Mouse (Mus musculus): ENCODE data around the gene Grip2. TPM values are rescaled to one million over a fixed set of nuclear protein-coding genes. Genes with fewer than 3 reads are reported as not detected.

Grip2 gene
- polyA plus RNA-seq, 1 experiment from 2014 or later: 0.45 TPM

DNA sequence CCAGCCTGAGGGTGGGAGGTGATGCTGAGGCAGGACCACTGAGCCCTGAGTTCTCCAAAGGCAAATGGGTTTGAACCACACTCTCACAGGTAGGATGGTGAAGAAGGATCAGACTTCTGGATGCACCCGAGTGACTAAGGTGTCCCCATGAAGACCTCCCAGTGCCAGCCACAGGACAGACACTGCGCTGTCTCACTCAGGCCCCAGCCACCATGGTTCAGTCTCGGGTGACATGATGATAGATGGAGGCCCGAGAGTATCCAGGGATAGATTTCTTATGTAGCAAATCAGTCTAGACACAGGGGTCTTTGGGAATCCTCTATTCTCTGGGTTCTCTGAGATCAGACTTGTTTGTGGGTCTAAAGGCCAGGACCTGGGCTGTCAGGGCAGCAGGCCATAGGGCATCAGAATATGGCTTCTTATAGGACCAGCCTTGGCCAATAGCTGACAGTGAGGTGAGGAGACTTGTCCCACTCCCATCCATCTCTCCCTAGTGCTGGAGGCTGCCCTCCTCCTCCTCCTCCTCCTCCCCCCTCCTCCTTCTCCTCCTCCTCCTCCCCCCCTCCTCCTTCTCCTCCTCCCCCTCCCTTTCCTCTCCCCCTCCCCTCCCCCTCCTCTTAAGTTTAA is 106.3 kb downstream of the Grip2 start:
- 59% methylated on average over 4 of the region's 4 CpGs for WGBS
- no peak overlapping the region for H3K27ac ChIP-seq
- peaks cover 22% of the 10 kb centered on the region for H3K36me3 ChIP-seq
- no peak for ATAC-seq
- peaks cover 21% of the 10 kb centered on the region for H3K4me1 ChIP-seq (replicated peaks)
- H3K27me3 ChIP-seq (replicated peaks): no peaks in the 10 kb centered on the region
- no peak overlapping the region for H3K4me2 ChIP-seq (replicated peaks)
- H3K9ac ChIP-seq: no peak overlapping the region
- no peaks in the 10 kb centered on the region for H3K9me3 ChIP-seq
- H3K4me3 ChIP-seq (replicated peaks): no peak overlapping the region

DNA sequence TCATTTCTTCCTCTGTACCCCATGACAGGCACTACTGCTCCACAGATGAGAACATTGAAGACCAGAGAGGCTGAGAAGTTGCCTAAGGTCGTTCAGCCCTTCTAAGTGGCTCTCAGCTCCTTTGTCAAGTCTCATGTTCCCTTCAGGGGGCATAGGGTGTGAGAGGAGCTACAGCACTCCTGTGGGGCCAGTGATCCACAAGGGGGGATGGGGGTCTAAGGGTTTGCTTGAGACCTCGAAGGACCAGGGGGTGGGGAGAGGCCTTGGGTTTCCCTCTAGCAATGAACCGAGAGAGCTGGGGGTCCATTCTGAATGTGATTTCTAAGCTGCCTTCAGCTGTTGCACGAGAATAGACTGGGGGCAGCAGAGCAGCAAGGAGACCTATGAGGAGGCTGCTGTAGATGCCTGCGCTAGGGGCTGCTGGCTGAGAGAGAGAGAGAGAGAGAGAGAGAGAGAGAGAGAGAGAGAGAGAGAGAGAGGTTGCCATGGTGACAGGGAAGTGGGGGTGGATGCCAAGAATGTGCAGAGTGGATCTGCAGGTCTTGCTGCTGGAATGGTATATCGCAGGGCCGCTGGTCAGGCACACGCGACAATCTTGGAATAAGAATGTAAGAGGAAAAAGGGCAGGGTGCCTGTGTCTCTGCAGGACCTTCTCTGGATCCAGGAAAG is 107.1 kb downstream of the Grip2 start:
- Histone ChIP-seq H3K4me2 (replicated peaks) (no peak overlapping the region), H3K9ac (no peak overlapping the region), H3K27me3 (replicated peaks) (no peaks in the 10 kb centered on the region), H3K36me3 (peaks cover 21% of the 10 kb centered on the region), H3K9me3 (no peaks in the 10 kb centered on the region), H3K4me1 (replicated peaks) (peaks cover 21% of the 10 kb centered on the region), H3K27ac (peak overlapping the region; percentile 32; the same call in 1 of the 2 replicates), H3K4me3 (replicated peaks) (no peak overlapping the region)
- 20% methylated on average over 9 of the region's 9 CpGs for WGBS
- ATAC-seq: peak; percentile 37; the same call in 1 of the 2 replicates

DNA sequence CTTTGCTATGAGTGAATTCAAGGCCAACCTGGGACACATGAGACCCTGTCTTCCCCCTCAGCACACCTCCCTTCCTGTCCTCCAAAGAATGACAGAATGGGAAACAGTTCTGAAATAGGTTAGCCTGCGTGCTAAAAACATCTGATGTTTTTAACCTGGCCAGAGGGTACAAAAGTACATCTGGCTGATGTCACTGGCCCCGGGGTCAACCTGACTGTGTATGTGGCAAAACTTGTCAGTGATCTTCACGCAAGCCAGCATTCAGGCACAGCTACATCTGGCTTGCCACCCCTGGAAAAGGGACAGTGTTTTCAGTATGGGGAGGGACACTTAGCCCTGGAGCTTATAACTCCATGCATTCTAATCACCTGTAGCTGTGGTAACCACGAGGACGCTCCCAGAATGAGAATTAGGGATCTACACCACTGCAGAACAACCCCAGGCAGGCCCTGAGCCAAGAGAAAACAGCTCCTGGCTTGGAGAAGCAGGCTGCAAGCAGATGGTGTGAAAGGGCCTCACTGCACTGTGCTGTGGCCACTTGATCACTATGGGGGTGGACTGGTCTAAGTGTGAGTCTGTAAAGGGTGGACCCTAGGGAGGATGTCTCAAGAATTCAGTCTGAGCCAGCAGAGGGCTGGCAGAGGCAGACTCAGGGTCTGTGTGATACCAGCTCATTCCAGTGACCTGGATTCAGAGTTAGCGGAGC is 107.9 kb downstream of the Grip2 start:
- Histone ChIP-seq H3K9ac (no peak overlapping the region), H3K4me3 (replicated peaks) (no peak overlapping the region), H3K9me3 (no peaks in the 10 kb centered on the region), H3K36me3 (peaks cover 20% of the 10 kb centered on the region), H3K4me2 (replicated peaks) (no peak overlapping the region), H3K27me3 (replicated peaks) (no peaks in the 10 kb centered on the region), H3K27ac (0 out of 2 replicates have a peak overlapping the region, but pooled peaks have one; percentile 32), H3K4me1 (replicated peaks) (peaks cover 21% of the 10 kb centered on the region)
- WGBS: 59% methylated on average over 6 of the region's 6 CpGs
- ATAC-seq: 0 out of 2 replicates have a peak, but pooled peaks have one; percentile 13

DNA sequence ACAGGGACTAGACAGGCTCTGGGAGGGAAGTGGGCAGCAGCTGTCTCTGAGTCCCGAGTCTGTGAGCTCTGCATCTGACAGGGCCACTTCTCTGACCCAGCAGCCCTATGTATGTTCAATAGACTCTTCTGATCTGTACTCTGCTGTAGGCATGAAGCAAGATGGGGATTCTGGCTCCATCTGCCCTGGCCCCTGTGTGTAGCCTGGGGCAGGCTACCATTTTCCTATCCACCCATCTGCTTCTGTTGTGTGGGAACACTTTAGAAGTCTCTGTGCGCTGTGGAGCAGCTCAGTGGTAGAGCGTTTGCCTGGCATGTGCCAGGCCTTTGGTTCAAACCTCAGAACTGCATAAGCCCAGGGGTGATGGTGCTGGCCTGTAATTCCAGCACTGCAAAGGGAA is 108.4 kb downstream of the Grip2 start:
- Histone ChIP-seq H3K9ac (no peak overlapping the region), H3K4me2 (replicated peaks) (no peak overlapping the region), H3K9me3 (no peaks in the 10 kb centered on the region), H3K4me1 (replicated peaks) (peaks cover 21% of the 10 kb centered on the region), H3K36me3 (peaks cover 15% of the 10 kb centered on the region), H3K4me3 (replicated peaks) (no peak overlapping the region), H3K27me3 (replicated peaks) (no peaks in the 10 kb centered on the region), H3K27ac (no peak overlapping the region)
- ATAC-seq: no peak
- WGBS: 71% methylated on average over 3 of the region's 3 CpGs

DNA sequence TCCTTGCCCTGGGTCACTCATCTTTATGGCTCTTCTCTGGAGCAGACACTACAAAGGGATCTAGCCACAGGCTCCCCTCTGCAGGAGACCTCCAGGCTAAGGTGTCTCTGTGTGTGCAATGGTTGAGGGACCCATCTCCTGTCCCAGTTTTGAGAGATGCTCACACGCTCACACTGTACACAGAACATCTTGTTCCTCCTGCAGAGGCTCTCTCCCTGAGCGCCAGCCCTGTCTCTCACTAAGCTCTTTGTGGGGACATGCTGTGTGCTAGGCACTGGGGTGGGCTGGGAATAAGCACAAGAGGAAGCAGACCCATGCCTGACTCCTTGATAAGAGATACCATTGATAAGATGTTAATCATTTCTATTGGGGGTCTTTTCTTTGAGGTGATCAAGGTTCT is 109.0 kb downstream of the Grip2 start:
- peaks cover 24% of the 10 kb centered on the region for H3K4me1 ChIP-seq (replicated peaks)
- peaks cover 10% of the 10 kb centered on the region for H3K36me3 ChIP-seq
- no peak overlapping the region for H3K4me3 ChIP-seq (replicated peaks)
- whole genome bisulfite sequencing: 91% methylated on average over 2 of the region's 2 CpGs
- no peaks in the 10 kb centered on the region for H3K9me3 ChIP-seq
- ATAC-seq: no peak
- no peak overlapping the region for H3K9ac ChIP-seq
- H3K4me2 ChIP-seq (replicated peaks): no peak overlapping the region
- no peak overlapping the region for H3K27ac ChIP-seq
- no peaks in the 10 kb centered on the region for H3K27me3 ChIP-seq (replicated peaks)

DNA sequence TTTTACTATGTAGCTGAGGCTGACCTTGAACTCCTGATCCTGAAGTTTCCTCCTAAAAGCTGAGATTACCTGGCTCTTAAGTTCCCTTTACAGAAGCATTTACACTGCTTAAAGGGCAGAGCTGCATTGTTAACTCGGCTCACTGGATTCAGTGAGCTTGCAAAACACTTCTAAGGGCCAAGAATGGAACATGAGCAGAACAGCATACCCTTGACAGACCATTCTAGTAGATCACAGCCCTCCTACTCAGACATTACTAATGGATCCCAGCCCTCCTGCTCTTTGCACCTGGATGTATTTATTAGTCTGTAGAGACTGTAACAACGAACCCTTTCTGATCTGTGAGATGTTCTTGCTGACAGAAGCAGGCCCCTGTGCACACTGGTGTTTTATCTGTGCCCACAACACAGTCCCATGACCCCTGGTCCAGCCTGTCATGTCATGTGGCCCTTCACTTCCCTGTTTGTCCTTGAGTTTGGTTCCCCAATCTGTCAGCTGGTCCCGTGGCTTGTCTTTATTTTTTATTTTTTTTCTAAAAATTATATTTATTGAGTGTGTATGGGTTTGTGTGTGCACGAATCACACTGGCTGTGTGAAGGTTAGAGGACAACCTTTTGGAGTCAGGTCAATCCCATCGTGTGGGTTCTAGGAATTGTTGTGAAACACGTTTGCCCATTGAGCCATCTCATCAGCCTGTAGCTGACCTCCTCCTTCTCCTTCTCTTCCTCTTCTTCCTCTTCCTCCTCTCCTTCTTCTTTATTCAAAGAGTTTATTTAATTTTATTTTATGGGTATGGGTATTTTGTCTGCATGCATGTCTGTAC is 110.9 kb downstream of the Grip2 start:
- no peak for ATAC-seq
- no peaks in the 10 kb centered on the region for H3K9me3 ChIP-seq
- peaks cover 9% of the 10 kb centered on the region; the same call in 1 of the 2 replicates for H3K36me3 ChIP-seq
- WGBS: 75% methylated on average over 6 of the region's 6 CpGs
- no peaks in the 10 kb centered on the region for H3K27me3 ChIP-seq (replicated peaks)
- H3K9ac ChIP-seq: no peak overlapping the region
- no peak overlapping the region for H3K27ac ChIP-seq
- H3K4me1 ChIP-seq (replicated peaks): peaks cover 35% of the 10 kb centered on the region
- H3K4me2 ChIP-seq (replicated peaks): no peak overlapping the region
- no peak overlapping the region for H3K4me3 ChIP-seq (replicated peaks)

DNA sequence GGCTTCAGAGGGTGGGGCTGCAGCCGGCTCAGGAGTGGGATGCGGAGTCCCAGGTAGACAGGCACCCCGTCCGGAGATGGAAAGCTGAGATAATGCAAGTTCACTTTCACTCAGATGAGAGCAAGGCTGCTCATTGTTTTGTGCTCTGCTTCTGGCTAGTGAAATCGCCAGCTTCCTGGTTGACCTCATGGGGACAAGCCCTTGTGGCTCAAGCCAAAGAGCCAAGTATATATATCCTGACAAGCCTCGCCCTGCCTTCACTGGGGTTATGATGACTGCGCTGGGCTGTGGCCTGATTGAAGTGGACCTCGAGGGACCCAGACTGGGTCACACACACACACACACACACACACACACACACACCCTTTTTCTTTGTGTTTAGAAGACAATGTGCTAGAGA is 112.0 kb downstream of the Grip2 start:
- H3K27ac ChIP-seq: no peak overlapping the region
- H3K4me3 ChIP-seq (replicated peaks): no peak overlapping the region
- no peak overlapping the region for H3K9ac ChIP-seq
- no peak overlapping the region for H3K4me2 ChIP-seq (replicated peaks)
- H3K4me1 ChIP-seq (replicated peaks): peaks cover 35% of the 10 kb centered on the region
- H3K9me3 ChIP-seq: no peaks in the 10 kb centered on the region
- H3K27me3 ChIP-seq (replicated peaks): no peaks in the 10 kb centered on the region
- ATAC-seq: no peak
- WGBS: 77% methylated on average over 8 of the region's 8 CpGs
- peaks cover 10% of the 10 kb centered on the region; the same call in 1 of the 2 replicates for H3K36me3 ChIP-seq

DNA sequence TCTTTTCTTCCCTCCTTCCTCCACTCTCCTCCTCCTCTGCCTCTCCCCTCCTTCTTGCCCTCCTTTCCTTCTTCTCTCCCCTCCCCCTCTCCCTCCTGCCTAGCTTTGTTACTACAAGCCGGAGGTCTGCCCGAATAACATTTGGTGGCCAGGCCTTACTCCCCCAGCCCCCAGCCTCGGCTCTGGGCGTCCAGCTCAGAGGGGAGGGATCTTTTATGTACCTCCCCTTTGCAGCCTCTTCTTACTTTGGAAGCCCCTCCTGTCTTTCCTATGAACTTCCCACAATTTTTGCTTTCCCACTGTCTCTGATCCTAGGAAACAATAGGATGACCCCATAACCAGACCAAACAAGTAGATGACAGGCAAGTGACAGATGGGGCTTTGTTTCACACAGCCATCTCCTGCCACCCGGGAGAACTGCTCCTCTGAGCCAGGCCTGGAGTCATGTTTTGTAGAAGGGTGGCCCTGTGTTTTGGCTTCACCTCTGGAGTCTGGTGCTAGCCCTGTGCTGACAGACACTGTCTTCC is 113.6 kb downstream of the Grip2 start:
- Histone ChIP-seq H3K9ac (no peak overlapping the region), H3K9me3 (no peaks in the 10 kb centered on the region), H3K4me1 (replicated peaks) (peaks cover 22% of the 10 kb centered on the region), H3K4me3 (replicated peaks) (no peak overlapping the region), H3K4me2 (replicated peaks) (peak overlapping the region; percentile 28; the same call in 1 of the 2 replicates), H3K27me3 (replicated peaks) (no peaks in the 10 kb centered on the region), H3K27ac (peak overlapping the region; percentile 61), H3K36me3 (peaks cover 12% of the 10 kb centered on the region)
- ATAC-seq: peak; percentile 13
- 8% methylated on average over 5 of the region's 5 CpGs for WGBS

DNA sequence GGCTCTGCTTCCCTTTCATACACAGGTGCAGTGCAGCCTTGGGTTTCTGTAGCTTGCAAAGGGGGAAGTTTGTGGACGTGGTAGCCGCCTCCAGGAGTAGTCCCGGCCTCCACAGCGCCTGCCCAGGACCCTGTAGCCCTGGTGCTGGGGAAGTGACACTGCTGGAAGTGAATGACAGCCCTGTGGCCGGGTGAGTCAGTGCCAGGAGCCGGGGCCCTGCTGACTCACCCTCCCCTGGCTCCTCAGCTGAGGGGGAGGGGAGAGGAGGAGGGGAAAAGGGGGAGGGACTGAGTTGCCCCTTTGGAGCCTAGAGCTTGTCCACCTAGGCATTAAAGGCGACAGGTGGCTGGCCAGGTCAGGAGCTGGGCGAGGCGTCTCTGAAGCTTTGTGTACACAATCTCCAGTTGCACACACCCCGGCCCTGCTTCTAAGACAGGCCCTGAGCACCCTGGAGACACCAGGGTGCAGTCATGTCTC is 114.2 kb downstream of the Grip2 start:
- Histone ChIP-seq H3K9me3 (no peaks in the 10 kb centered on the region), H3K36me3 (peaks cover 15% of the 10 kb centered on the region), H3K4me2 (replicated peaks) (peak overlapping the region; percentile 28; the same call in 1 of the 2 replicates), H3K4me3 (replicated peaks) (no peak overlapping the region), H3K27me3 (replicated peaks) (no peaks in the 10 kb centered on the region), H3K4me1 (replicated peaks) (peaks cover 24% of the 10 kb centered on the region), H3K9ac (no peak overlapping the region), H3K27ac (peak overlapping the region; percentile 61)
- WGBS: 12% methylated on average over 10 of the region's 10 CpGs
- ATAC-seq: peak; percentile 86

DNA sequence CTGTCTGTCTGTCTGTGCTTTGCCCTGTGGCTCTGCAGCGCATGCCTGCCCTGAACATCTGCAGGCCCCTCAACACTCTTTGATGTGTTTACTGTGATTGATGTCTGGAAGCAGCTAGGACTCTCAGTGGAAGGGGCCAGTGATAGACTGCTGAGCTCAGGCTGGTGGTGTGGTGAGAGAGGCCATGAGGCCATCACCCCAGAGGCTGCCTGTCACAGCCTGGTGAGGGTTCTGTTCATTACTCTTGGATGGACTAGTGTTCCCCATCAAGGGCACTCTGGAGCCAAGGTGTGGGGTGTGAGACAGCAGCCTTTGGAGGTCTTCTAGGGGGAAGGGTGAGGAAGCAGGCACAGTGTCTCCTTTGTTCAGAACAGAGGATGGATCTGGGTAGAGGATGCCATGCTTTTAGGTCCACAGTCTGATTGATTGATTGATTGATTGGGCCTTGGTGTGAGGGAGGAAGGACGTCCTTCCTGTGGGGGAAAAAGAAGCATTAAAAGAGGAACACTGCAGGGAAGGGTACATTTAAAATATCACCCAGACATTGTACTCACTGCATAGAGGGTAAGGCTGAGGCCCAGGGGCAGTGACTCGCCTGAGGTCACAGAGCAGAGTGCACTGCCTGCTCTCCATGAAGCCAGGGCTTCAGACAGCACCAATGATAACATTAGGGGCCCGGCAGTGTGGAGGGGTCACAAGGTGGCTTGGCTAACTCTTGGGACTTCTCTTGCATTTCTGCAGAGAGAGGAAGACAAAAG is 114.8 kb downstream of the Grip2 start:
- no peak overlapping the region for H3K9ac ChIP-seq
- H3K36me3 ChIP-seq: peaks cover 15% of the 10 kb centered on the region
- H3K4me2 ChIP-seq (replicated peaks): peak overlapping the region; percentile 28
- H3K9me3 ChIP-seq: no peaks in the 10 kb centered on the region
- H3K27me3 ChIP-seq (replicated peaks): no peaks in the 10 kb centered on the region
- H3K4me1 ChIP-seq (replicated peaks): peaks cover 30% of the 10 kb centered on the region
- no peak overlapping the region for H3K4me3 ChIP-seq (replicated peaks)
- ATAC-seq: peak; percentile 52
- WGBS: 25% methylated on average over 4 of the region's 4 CpGs
- peak overlapping the region; percentile 61 for H3K27ac ChIP-seq
